Mouse (Mus musculus) heart, embryonic 16.5 days (tissue): Measurements from ENCODE around the gene 6330409D20Rik. TPM values are rescaled to one million over a fixed set of nuclear protein-coding genes. Genes with fewer than 3 reads are reported as not detected.

ENCODE experiments used
- ATAC-seq: fragments of 200-750 bp; cut with Nextera tagmentation; replicated peaks from 2 replicates; pipeline ENCODE4 v1.8.0; 2017; ENCODE audit warnings: moderate number of reproducible peaks; ENCODE audit not compliant: insufficient read depth, low FRiP score; ENCODE audit errors: extremely low read depth
- H3K27ac ChIP-seq: fragments of 300-500 bp; sonication (generic); 2 replicates; pipeline ENCODE4 v1.5.1; 2014; ENCODE audit warnings: mild to moderate bottlenecking, low read length, control low read depth, moderate library complexity
- H3K27me3 ChIP-seq: fragments of 300-500 bp; sonication (generic); 2 replicates; pipeline ENCODE4 v1.6.1; 2014; ENCODE audit warnings: low read length, mixed read lengths; ENCODE audit not compliant: control insufficient read depth, insufficient read depth
- H3K36me3 ChIP-seq: fragments of 300-500 bp; sonication (generic); 2 replicates; pipeline ENCODE4 v1.6.1; 2014; ENCODE audit not compliant: control insufficient read depth, insufficient read depth
- H3K4me1 ChIP-seq: fragments of 300-500 bp; sonication (generic); 2 replicates; pipeline ENCODE4 v1.6.1; 2014; ENCODE audit warnings: low read length, mixed read lengths; ENCODE audit not compliant: control insufficient read depth, insufficient read depth
- H3K4me2 ChIP-seq: fragments of 300-500 bp; sonication (generic); 2 replicates; pipeline ENCODE4 v1.6.1; 2014; ENCODE audit warnings: low read depth, mild to moderate bottlenecking, control low read depth, low read length
- H3K4me3 ChIP-seq: fragments of 300-500 bp; sonication (generic); 2 replicates; pipeline ENCODE4 v1.5.1; 2014; ENCODE audit warnings: mild to moderate bottlenecking, control low read depth, low read length
- H3K9ac ChIP-seq: fragments of 300-500 bp; sonication (generic); 2 replicates; pipeline ENCODE4 v1.6.1; 2014; ENCODE audit warnings: low read length, control low read depth
- H3K9me3 ChIP-seq: fragments of 300-500 bp; sonication (generic); replicated peaks from 2 replicates; pipeline ENCODE4 v1.6.1; 2016; ENCODE audit warnings: low read length; ENCODE audit not compliant: control insufficient read depth
- WGBS: fragments of 180-500 bp; shearing (Covaris S2); extraction: QIAGEN DNeasy Blood & Tissue Kit; methylation state at CpG from one replicate; pipeline ENCODE4 v1.1.7; 2014; 5-methylcytosine and 5-hydroxymethylcytosine counted together
- polyA plus RNA-seq: library from polyadenylated mRNA; unstranded; fragments of >200 nt; fragmentation: Nextera tagmentation; extraction: Ambion mirVana; gene quantifications from 2 replicates; pipeline ENCODE4 v1.2.1, GENCODE M21; 2015

The 6330409D20Rik gene
- polyA plus RNA-seq, 1 experiment from 2014 or later, result 0.26 TPM

DNA sequence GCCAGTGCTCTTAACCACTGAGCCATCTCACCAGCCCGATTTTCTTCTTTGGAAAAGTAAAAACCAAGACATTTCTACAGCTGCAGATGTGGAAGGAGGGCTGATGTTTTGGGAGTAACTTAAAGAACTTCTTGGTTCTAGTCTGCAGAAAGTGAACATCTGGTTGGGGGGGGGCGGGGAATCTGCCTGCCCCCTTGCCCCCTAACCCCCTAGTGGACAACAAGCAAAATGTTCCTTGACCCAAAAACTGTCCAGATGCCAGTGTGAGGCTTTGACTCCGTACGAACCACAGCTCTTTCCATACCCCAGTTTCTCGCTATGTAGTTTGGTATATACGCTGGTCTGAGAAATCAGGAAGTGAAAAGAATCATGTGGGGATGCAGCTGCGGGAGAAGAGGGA, 9.4 kb upstream of the 6330409D20Rik start:
- WGBS, result 71% methylated on average over 7 of the region's 7 CpGs
- peaks cover 19% of the 10 kb centered on the region; the same call in 1 of the 2 replicates for H3K36me3 ChIP-seq
- H3K4me1 ChIP-seq, result peaks cover 2% of the 10 kb centered on the region; the same call in 1 of the 2 replicates
- ATAC-seq, result no peak
- no peaks in the 10 kb centered on the region for H3K27me3 ChIP-seq
- H3K9ac ChIP-seq, result no peak overlapping the region
- no peak overlapping the region for H3K4me2 ChIP-seq
- H3K4me3 ChIP-seq, result no peak overlapping the region
- H3K27ac ChIP-seq, result no peak overlapping the region
- H3K9me3 ChIP-seq, result no peaks in the 10 kb centered on the region

DNA sequence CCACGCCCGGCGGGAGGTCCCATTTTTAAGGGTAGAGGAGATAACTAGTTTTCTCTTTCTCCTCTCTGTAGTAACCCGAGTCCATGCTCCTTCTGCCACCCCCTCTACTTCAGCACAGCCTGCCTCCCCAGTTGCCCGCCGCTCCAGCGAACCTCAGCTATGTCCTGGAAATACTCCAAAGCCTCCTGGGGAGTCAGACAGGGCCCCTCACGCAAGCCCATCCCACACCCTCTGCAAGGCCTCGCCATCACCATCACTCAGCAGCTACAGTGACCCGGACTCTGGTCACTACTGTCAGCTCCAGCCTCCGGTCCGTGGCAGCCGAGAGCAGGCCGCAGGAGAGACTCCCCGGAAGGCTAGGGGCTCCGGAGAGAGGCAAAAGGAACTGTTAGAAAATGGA, 8.3 kb upstream of the 6330409D20Rik start:
- H3K27ac ChIP-seq, result no peak overlapping the region
- H3K4me2 ChIP-seq, result no peak overlapping the region
- H3K9me3 ChIP-seq, result no peaks in the 10 kb centered on the region
- WGBS, result 77% methylated on average over 16 of the region's 16 CpGs
- no peak for ATAC-seq
- peaks cover 11% of the 10 kb centered on the region; the same call in 1 of the 2 replicates for H3K36me3 ChIP-seq
- H3K9ac ChIP-seq, result no peak overlapping the region
- H3K4me1 ChIP-seq, result peaks cover 2% of the 10 kb centered on the region; the same call in 1 of the 2 replicates
- no peak overlapping the region for H3K4me3 ChIP-seq
- no peaks in the 10 kb centered on the region for H3K27me3 ChIP-seq

DNA sequence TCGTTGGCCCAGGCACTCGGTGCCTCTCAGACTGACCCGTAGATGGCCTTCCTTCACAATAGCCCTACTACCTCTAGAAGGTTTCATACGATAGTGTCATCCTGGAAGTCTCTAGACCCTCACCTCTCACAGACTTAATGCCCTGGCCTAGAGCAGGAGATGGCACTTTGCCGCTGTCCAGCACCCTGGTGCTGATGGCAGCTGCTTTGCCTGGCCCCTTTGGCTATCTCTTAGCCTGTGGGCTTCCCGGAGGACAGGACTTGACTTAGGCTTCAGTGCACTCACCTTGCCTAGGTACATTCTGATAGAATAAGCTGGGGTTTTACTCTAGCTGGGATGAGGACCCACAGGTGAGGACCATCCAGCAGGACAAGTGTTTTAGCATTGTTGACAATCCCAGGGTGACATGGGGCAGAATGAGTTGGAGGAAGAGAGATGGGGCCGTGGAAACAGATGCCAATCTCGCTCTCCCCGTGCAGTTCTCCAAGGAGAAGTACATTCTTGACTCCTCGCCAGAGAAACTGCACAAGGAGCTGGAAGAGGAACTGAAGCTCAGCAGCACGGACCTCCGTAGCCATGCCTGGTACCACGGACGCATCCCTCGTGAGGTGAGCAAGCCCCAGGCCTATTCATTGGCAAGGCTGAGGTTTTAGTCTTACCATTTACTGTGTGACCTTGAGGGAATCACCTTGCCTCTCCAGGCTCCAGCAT, 3.6 kb upstream of the 6330409D20Rik start:
- peaks cover 6% of the 10 kb centered on the region; the same call in 1 of the 2 replicates for H3K36me3 ChIP-seq
- H3K4me1 ChIP-seq, result peaks cover 11% of the 10 kb centered on the region
- no peak overlapping the region for H3K27ac ChIP-seq
- no peaks in the 10 kb centered on the region for H3K9me3 ChIP-seq
- WGBS, result 59% methylated on average over 15 of the region's 15 CpGs
- H3K4me2 ChIP-seq, result no peak overlapping the region
- no peak overlapping the region for H3K9ac ChIP-seq
- no peak for ATAC-seq
- peaks cover 28% of the 10 kb centered on the region for H3K27me3 ChIP-seq
- H3K4me3 ChIP-seq, result no peak overlapping the region

DNA sequence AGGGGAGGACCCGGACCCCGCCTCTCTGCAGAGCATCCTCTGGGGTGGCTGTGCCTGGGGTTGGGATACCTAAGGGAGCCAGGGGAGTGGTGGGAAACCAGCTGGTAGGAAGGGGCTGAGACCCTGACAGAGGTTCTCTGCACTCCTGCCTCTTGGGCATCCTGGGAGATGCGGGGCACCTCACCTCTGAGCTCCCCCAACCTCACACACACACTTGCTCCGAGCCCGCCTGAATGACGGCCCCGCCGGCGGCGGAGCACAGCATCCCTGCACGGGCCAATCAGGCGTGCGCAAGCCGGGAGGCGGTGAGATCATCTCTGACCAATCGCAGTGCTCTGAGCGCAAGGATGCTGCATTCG, 1.3 kb upstream of the 6330409D20Rik start:
- Histone ChIP-seq H3K4me2 (peak overlapping the region; percentile 75; the same call in 1 of the 2 replicates), H3K4me1 (peaks cover 11% of the 10 kb centered on the region), H3K27ac (no peak overlapping the region), H3K4me3 (peak overlapping the region; percentile 53), H3K27me3 (peaks cover 28% of the 10 kb centered on the region), H3K9ac (no peak overlapping the region), H3K36me3 (0 out of 2 replicates have a peak, but pooled peaks cover 4% of the 10 kb centered on the region), H3K9me3 (no peaks in the 10 kb centered on the region)
- WGBS, result 16% methylated on average over 18 of the region's 18 CpGs
- no peak for ATAC-seq

DNA sequence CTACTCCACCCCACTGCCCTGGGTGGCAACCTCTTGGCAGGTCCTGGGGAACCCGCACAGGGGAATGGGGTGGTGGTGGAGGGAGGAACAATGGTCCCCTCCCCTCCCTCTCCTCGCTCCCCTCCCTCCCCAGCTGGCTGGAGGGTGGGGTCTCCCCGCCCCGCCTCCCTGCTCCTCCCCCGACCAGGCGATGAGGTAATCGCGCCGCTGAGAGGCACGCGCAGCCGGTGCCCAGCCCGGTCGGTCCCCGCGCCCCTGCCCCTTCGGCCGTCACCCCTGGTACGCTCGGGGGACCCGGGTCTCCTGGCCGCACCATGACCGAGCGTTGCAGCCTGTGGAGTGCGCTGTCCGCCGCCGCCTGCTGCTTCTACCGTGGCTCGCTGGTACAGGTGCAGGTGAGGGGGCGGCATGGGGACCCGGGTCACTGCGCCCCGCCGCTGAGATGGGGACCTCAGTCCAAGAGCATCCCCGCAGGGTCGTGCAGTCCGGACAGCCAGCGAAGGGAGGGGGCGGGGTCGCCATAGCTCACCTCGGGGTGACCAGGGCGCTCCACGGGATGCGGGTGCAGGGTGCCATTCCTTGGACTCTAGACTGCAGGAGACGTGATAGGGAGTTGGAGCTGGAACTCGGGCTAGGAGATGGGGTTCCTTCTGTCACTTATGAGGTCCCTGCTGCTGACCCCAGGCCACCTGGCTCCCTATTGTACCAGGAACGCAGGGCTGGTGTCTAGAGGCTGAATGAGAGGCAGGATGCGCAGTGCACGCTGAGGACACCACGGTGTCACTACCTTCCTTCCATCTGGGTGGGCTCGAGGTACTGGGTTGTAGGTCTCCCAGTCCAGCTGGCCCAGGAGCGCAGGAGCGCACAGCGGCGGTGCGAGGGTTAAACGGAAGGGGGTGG, 707 bp upstream of the 6330409D20Rik start:
- peaks cover 28% of the 10 kb centered on the region for H3K27me3 ChIP-seq
- peak overlapping the region; percentile 53 for H3K4me3 ChIP-seq
- no peaks in the 10 kb centered on the region for H3K36me3 ChIP-seq
- no peaks in the 10 kb centered on the region for H3K9me3 ChIP-seq
- H3K4me1 ChIP-seq, result peaks cover 11% of the 10 kb centered on the region
- 11% methylated on average over 44 of the region's 58 CpGs for WGBS
- H3K27ac ChIP-seq, result no peak overlapping the region
- peak overlapping the region; percentile 75 for H3K4me2 ChIP-seq
- peak overlapping the region; percentile 65 for H3K9ac ChIP-seq
- ATAC-seq, result peak; percentile 56

DNA sequence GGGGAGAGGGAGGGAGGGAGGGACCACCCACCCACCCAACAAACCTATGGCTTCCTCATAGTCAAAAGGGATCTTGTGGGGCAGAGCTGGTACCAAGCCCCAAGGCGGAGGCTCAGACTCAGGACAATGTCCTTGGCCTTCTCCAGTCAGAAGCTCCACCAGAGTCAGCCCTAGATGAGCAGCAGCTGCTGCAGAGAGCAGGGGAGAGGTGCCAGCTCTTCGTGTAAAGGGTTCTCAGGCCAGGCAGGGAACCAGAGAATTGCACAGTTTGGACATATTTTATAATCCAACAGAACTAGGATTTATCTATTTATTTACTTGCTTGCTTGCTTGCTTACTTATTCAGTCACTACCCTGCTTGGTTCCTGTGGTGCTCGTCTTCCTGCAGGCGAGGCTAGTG, 1.5 kb downstream of the 6330409D20Rik start:
- no peak for ATAC-seq
- no peak overlapping the region for H3K4me2 ChIP-seq
- H3K27me3 ChIP-seq, result peaks cover 28% of the 10 kb centered on the region
- 69% methylated on average over 4 of the region's 4 CpGs for WGBS
- H3K27ac ChIP-seq, result no peak overlapping the region
- no peaks in the 10 kb centered on the region for H3K36me3 ChIP-seq
- H3K9me3 ChIP-seq, result no peaks in the 10 kb centered on the region
- peaks cover 11% of the 10 kb centered on the region for H3K4me1 ChIP-seq
- H3K4me3 ChIP-seq, result no peak overlapping the region
- no peak overlapping the region for H3K9ac ChIP-seq

DNA sequence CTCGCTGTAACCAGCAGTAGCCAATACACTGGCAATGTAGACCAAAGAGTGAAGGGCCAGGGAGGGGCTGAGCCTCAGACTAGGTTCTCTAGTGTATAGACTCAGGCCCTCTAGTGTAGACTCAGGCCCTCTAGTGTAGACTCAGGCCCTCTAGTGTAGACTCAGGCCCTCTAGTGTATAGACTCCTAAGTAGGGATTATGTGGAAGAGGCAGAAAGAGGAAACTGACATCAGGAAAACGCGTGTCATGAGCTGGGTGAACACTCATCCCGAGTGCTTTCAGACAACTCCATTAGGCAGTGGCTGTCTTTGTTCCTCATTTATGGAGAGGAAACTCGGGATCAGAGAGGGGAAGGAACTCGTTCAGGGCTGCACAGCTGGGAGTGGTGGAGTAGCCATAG, 3.8 kb downstream of the 6330409D20Rik start:
- Histone ChIP-seq H3K4me1 (peaks cover 22% of the 10 kb centered on the region), H3K4me3 (no peak overlapping the region), H3K9me3 (no peaks in the 10 kb centered on the region), H3K27ac (0 out of 2 replicates have a peak overlapping the region, but pooled peaks have one; percentile 19), H3K4me2 (no peak overlapping the region), H3K27me3 (peaks cover 15% of the 10 kb centered on the region), H3K36me3 (no peaks in the 10 kb centered on the region), H3K9ac (no peak overlapping the region)
- no peak for ATAC-seq
- 46% methylated on average over 6 of the region's 6 CpGs for WGBS

DNA sequence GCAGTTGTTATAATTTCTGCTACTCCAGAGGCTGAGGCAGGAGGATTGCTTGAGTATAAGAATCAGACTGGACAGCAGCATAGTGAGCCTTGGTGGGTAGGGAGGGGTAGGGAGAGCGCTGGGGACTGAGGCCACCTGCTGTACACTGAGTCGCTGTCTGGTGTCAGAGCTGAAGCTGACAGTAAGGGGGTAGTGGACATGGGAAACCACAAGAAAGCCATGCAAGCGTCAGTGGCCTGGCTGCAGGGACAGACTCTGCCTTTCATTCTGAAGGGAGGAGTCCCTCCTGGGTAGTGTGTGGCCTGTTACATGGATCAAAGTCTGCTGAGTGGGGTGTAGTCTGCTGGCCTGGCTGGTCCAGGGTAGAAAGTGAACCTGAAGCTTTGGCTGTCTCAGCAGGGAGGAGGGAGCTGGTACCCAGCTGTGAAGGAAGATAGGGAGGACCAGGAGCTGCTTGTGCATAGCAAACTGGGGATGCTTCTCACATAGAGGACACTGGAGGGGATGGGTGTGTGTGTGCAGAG, 4.4 kb downstream of the 6330409D20Rik start:
- Histone ChIP-seq H3K27ac (0 out of 2 replicates have a peak overlapping the region, but pooled peaks have one; percentile 3), H3K27me3 (peaks cover 8% of the 10 kb centered on the region), H3K36me3 (no peaks in the 10 kb centered on the region), H3K4me2 (no peak overlapping the region), H3K9ac (no peak overlapping the region), H3K4me1 (peaks cover 19% of the 10 kb centered on the region), H3K9me3 (no peaks in the 10 kb centered on the region), H3K4me3 (no peak overlapping the region)
- no peak for ATAC-seq
- WGBS, result 38% methylated on average over 3 of the region's 3 CpGs
